Mouse (Mus musculus) monocyte, adult 2 months (primary cell): Measurements from ENCODE around the gene Tjp1.

Source experiments
- DNase-seq, 2 experiments: peaks; one replicate each; pipeline ENCODE4 v3.0.0; 2022; ENCODE audit warnings: low spot score in 2 of 2, low read depth in 1 of 2

Gene Tjp1

GRCm38 (mm10) chr7:65359774-65360173 lies 167.8 kb downstream of the Tjp1 start:
- DNase-seq, result no peak

DNA sequence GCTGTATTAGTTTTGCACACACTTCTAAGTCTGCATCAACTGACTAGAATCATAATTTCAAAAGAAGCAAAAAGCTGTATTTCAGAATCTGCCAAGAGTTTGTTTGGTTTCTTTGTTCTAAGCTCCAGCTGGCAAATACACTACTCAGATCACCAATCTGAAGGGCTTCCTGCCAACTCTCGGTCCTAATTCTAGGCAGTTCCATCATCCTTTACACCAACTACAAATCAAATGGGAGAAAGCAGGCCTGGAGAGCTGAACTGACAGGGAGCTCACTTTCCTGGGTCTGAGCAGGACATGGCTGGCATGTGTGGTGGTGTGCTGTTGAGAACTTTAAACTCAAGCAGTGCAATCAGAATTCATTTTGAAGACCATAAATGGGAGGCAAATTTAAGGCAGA lies 170.0 kb downstream of the Tjp1 start:
- no peak for DNase-seq

DNA sequence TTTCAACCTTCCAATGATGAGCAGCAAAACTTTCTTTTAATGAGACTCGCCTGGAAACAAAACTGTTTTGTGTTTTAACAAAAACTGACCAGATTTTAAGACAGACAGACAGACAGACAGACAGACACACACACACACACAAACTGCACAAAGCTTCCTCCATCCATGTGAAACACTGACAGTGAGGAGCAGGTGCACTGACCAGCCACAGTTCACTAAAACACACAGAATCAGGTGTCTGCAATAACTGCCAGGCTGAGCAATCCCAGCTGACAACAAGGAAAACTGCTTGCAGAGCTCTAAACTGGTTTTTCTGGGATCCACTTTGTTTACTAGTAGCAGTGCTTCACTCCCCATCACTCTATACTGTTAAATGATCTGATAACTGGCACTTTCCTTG lies 171.4 kb downstream of the Tjp1 start:
- DNase-seq, result no peak

GRCm38 (mm10) chr7:65354908-65355307 lies 172.7 kb downstream of the Tjp1 start:
- DNase-seq, result no peak

GRCm38 (mm10) chr7:65350348-65351079 lies 177.1 kb downstream of the Tjp1 start:
- DNase-seq, result no peak

GRCm38 (mm10) chr7:65348540-65348939 lies 179.0 kb downstream of the Tjp1 start:
- DNase-seq, result no peak

- DNase-seq, result no peak
Measured at GRCm38 (mm10) chr7:65345314-65345713, 182.3 kb downstream of the Tjp1 start.

DNA sequence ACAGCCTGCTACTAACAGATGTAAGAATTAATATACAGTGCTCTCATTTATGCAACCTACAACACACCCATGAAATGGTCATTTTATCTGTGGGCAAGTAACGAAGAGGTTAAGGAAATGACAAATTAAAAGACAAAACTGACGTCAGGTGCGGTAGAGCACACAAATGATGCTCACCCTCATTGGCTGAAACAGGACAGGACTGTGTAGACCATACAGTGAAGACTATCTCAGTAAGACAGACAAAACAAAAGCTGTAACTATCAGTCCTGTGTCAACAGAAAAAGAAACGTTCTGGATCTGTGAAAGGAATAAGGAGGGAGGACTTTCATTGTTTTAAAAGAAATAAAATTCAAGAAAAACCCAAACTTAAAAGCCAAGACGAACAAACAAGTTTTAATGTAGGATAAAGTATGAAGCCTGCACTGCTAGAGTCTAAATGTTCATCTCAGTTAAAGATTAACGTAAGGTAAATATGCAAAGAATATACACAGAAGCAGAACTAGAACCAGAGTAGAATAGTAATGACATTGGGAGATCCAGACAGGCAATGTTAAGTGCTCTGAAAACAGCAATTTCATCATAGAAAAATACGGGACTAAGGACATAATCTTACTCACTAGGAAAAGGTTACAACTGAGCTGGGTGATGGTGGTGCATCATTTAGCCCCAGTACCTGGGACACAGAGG lies 189.9 kb downstream of the Tjp1 start:
- no peak for DNase-seq

DNA sequence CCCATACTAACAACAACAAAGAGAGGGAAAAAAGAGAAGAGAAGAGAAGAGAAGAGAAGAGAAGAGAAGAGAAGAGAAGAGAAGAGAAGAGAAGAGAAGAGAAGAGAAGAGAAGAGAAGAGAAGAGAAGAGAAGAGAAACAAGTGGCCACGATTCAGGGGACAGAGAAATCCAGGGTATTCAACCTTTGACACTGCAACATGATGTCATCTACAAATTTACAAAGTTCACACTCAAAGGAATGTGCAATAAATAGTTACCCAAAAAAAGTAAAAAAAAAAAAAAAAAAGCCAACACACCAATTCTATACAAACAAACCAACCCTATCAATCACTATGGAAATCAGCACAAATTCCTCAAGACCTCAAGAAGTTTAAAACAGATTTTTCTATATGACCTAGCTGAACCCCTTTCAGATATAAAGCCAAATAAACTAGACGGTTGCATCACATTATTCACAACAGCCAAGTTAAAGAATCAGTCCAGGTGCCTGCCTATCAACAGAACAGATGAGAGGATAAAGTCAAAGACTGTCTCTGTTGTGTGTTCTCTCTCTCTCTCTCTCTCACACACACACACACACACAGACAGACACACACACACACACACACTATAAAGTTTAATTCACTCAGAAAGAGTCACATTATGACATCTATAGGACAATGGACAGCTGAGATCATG lies 194.4 kb downstream of the Tjp1 start:
- no peak for DNase-seq

DNA sequence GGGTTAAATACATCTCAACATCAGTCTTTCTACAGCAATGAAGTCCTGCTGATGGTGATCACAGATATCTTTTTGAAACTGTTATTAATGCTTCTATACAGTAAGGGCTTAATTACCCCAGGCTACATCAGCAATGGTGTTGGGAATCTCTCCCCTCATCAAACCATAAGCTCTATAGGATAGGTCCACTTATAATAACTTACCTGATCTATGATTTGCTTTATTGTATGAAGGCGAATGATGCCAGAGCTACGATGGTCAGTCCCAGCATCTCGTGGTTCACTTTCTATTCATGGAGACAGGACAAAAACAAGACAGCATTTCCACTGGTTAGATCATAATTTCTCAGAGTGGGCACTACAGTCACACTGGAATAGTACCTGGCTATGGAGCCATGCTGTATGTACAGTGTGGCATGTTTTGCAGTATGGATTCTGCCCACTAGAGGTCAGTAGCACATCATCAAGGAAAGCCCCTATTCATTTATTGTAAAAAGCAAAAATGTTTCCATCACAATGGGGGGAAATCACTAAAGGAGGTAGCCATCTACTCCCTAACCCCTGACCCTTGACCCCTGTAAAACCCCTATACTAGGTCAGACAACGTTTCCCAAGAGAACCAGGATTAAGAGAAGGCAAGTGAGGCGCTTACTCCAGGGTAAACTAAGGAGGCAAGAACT lies 208.4 kb downstream of the Tjp1 start:
- no peak for DNase-seq

GRCm38 (mm10) chr7:65317418-65317817 lies 210.2 kb downstream of the Tjp1 start:
- no peak for DNase-seq

GRCm38 (mm10) chr7:65315182-65315581 lies 212.4 kb downstream of the Tjp1 start:
- no peak for DNase-seq

DNA sequence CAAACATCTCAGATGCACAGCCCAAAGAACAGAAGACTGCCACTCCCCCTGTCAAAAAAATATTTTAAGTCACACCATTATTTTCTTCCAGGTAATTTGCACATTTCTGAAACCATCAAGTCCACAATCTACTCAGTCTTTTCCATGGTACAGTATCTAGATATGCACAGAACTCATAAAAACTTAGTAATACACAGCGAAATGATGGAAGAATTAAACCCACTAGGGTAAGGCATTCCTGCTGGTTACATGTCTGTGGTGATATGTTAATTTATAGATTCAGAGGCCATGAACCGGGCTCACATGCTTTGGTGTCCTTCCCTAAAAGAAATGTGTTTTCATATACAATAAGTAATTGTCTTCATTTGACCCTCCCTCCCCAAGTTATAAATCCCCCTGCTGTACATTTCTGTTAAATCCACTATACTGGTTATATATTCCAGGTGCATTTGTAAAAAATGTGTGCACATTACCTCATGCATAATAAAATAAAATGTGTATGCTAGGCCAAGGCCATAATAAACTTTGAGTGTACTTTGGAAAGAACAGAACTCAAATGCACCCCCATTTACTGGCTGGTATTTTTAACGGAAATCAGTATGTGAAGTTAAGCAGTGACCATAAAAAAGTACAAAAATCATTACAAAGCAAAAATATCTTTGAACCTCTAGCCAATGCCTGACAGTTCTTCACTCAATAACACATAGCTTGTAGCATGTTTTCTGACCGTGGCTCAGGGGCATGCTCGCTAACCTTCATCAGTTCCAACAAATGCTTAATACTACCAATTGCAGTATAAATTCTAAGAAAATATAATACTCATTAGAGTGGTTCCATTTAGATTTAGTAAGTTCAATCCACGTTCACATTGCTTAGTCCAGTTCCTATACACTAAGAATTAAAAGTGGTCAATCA lies 230.6 kb downstream of the Tjp1 start:
- no peak for DNase-seq

- DNase-seq, result no peak
Measured at GRCm38 (mm10) chr7:65282886-65283285, 244.7 kb downstream of the Tjp1 start.

GRCm38 (mm10) chr7:65281960-65282359 lies 245.6 kb downstream of the Tjp1 start:
- DNase-seq, result no peak

GRCm38 (mm10) chr7:65280944-65281912 lies 246.4 kb downstream of the Tjp1 start:
- DNase-seq, result no peak

- no peak for DNase-seq
Measured at GRCm38 (mm10) chr7:65279277-65279676, 248.3 kb downstream of the Tjp1 start.

DNA sequence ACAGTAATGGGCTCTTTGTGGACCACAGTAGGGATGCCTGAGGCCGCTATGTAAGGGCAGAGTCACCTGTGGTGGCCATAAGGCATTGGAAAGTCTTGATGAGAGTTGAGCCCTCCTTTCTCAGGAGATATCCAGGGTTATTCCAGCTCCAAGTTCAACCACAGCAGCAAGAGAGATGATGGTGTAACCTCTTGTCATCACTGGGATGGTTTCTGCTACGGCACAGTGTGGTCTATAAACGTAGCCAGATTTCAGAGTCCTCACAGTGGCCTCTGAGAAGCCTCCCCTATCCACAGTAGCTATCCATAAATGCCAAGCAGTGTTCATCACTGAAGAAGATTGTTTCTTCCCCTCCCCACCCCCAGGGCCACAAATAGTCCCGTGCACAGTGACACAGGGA lies 251.8 kb downstream of the Tjp1 start:
- DNase-seq, result no peak

GRCm38 (mm10) chr7:65274216-65274615 lies 253.4 kb downstream of the Tjp1 start:
- no peak for DNase-seq
